Mouse (Mus musculus) E14TG2a.4 (cell line): ENCODE measurements around the gene Srarp.

Experiments used
- CTCF ChIP-seq: conservative IDR thresholded peaks from 2 replicates; pipeline ENCODE4 v1.5.1; 2014; ENCODE audit warnings: low read length
- NANOG ChIP-seq: IDR thresholded peaks from 2 replicates; pipeline ENCODE4 v1.6.1; 2014; ENCODE audit warnings: borderline replicate concordance, low read length, mixed read lengths
- POU5F1 ChIP-seq: IDR thresholded peaks from 2 replicates; pipeline ENCODE4 v1.6.1; 2014; ENCODE audit warnings: low read length, borderline replicate concordance

DNA sequence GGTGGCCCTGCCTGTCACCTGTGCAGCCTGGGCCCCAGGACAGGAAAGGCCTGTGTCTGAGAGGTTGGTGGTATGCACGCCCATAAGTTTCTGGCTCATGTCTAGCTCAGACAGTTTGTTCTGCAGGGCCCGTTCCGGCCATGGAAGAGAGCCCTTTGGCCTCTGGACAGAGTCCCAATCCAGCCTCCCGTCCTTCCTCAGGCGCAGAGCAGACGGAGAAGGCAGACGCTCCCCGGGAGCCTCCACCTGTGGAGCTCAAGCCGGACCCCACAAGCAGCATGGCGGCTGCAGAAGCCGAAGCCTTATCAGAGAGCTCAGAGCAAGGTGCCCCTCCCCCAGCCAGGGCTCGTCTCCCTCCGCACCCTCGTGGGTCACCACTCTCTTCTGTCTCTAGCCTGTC is 27.6 kb upstream of the Srarp start:
- TF ChIP-seq CTCF = no peak
- no peak for TF ChIP-seq POU5F1
- no peak for TF ChIP-seq NANOG
